Mouse (Mus musculus) hindbrain, postnatal 0 days (tissue): ENCODE measurements at regions not wholly inside any gene's neighbourhood (a gene's known extent, or its start where the extent isn't known, plus 50 kb on each side); places are given as distances from the start of the nearest gene placed in this dataset.
A peak's percentile ranks its signal among the peaks of the same experiment; 100 is the strongest.

Experiments used
- ATAC-seq: fragments of 200-750 bp; cut with Nextera tagmentation; 2 replicates; pipeline ENCODE4 v1.8.0; 2017; ENCODE audit warnings: mild to moderate bottlenecking, moderate TSS enrichment, moderate library complexity
- DNase-seq: peaks from one replicate; pipeline ENCODE4 v3.0.0-alpha.2; 2015; ENCODE audit warnings: low spot score
- H3K27ac ChIP-seq: fragments of 300-500 bp; sonication (generic); 2 replicates; pipeline ENCODE4 v1.5.1; 2014; ENCODE audit warnings: mild to moderate bottlenecking
- H3K27me3 ChIP-seq: fragments of 300-500 bp; sonication (generic); 2 replicates; pipeline ENCODE4 v1.6.1; 2014; ENCODE audit warnings: low read length, mixed read lengths; ENCODE audit not compliant: insufficient read depth
- H3K36me3 ChIP-seq: fragments of 300-500 bp; sonication (generic); 2 replicates; pipeline ENCODE4 v1.6.1; 2014; ENCODE audit warnings: low read length, mixed read lengths; ENCODE audit not compliant: insufficient read depth
- H3K4me1 ChIP-seq: fragments of 300-500 bp; sonication (generic); 2 replicates; pipeline ENCODE4 v1.6.1; 2014; ENCODE audit warnings: antibody characterized with exemption, low read length, mixed read lengths; ENCODE audit not compliant: insufficient read depth
- H3K4me2 ChIP-seq: fragments of 300-500 bp; sonication (generic); 2 replicates; pipeline ENCODE4 v1.6.1; 2014; ENCODE audit warnings: low read depth, mild to moderate bottlenecking, low read length, moderate library complexity, mixed read lengths
- H3K4me3 ChIP-seq: fragments of 300-500 bp; sonication (generic); 2 replicates; pipeline ENCODE4 v1.5.1; 2014; ENCODE audit warnings: low read length
- H3K9ac ChIP-seq: fragments of 300-500 bp; sonication (generic); replicated peaks from 2 replicates; pipeline ENCODE4 v1.6.1; 2014; ENCODE audit warnings: mild to moderate bottlenecking, low read length, moderate library complexity, mixed read lengths
- H3K9me3 ChIP-seq: fragments of 300-500 bp; sonication (generic); 2 replicates; pipeline ENCODE4 v1.6.1; 2016; ENCODE audit warnings: low read length, mixed read lengths
- CTCF ChIP-seq: IDR thresholded peaks from 2 replicates; pipeline ENCODE4 v1.5.1; 2016; ENCODE audit warnings: antibody characterized with exemption, control low read depth, low read depth
- WGBS: fragments of 180-500 bp; shearing (Covaris S2); extraction: QIAGEN DNeasy Blood & Tissue Kit; methylation state at CpG from one replicate; pipeline ENCODE4 v1.1.7; 2014; 5-methylcytosine and 5-hydroxymethylcytosine counted together

GRCm38 (mm10) chr3:149295942-149296341 is 305.6 kb upstream of the Adgrl2 start:
- 35% methylated on average over 5 of the region's 7 CpGs for WGBS
- ATAC-seq: 0 out of 2 replicates have a peak, but pooled peaks have one; percentile 40
- no peaks in the 10 kb centered on the region for H3K27me3 ChIP-seq

GRCm38 (mm10) chr3:149295257-149295831 is 305.0 kb upstream of the Adgrl2 start:
- DNase-seq: no peak
- H3K9me3 ChIP-seq: no peaks in the 10 kb centered on the region
- no peak for TF ChIP-seq CTCF
- 28% methylated on average over 10 of the region's 10 CpGs for WGBS
- ATAC-seq: no peak
- H3K27ac ChIP-seq: no peak overlapping the region
- H3K4me1 ChIP-seq: peaks cover 5% of the 10 kb centered on the region; the same call in 1 of the 2 replicates
- no peak overlapping the region for H3K4me3 ChIP-seq
- H3K36me3 ChIP-seq: no peaks in the 10 kb centered on the region
- no peak overlapping the region for H3K4me2 ChIP-seq
- H3K9ac ChIP-seq: no peak overlapping the region
- H3K27me3 ChIP-seq: no peaks in the 10 kb centered on the region

More at GRCm38 (mm10) chr3:149295942-149296341, 305.6 kb upstream of the Adgrl2 start:
- Histone ChIP-seq H3K4me2 (no peak overlapping the region), H3K4me3 (no peak overlapping the region), H3K27ac (no peak overlapping the region), H3K4me1 (peaks cover 5% of the 10 kb centered on the region; the same call in 1 of the 2 replicates), H3K9me3 (no peaks in the 10 kb centered on the region), H3K9ac (no peak overlapping the region), H3K36me3 (no peaks in the 10 kb centered on the region)
- peak; percentile 54 for DNase-seq
- no peak for TF ChIP-seq CTCF

GRCm38 (mm10) chr3:149294445-149294844 is 304.1 kb upstream of the Adgrl2 start:
- Histone ChIP-seq H3K4me1 (peaks cover 5% of the 10 kb centered on the region; the same call in 1 of the 2 replicates), H3K27me3 (no peaks in the 10 kb centered on the region), H3K9ac (no peak overlapping the region), H3K36me3 (no peaks in the 10 kb centered on the region), H3K9me3 (no peaks in the 10 kb centered on the region), H3K4me2 (no peak overlapping the region), H3K4me3 (no peak overlapping the region), H3K27ac (no peak overlapping the region)
- TF ChIP-seq CTCF: no peak
- ATAC-seq (no peak), DNase-seq (no peak)
- WGBS: 50% methylated on average over 4 of the region's 4 CpGs

- Histone ChIP-seq H3K4me1 (peaks cover 5% of the 10 kb centered on the region; the same call in 1 of the 2 replicates), H3K9ac (no peak overlapping the region), H3K36me3 (no peaks in the 10 kb centered on the region), H3K9me3 (no peaks in the 10 kb centered on the region), H3K27ac (no peak overlapping the region), H3K4me3 (no peak overlapping the region), H3K4me2 (no peak overlapping the region), H3K27me3 (no peaks in the 10 kb centered on the region)
- DNase-seq (no peak), ATAC-seq (no peak)
- 48% methylated on average over 3 of the region's 3 CpGs for WGBS
- TF ChIP-seq CTCF: no peak
These were observed 302.1 kb upstream of the Adgrl2 start for GRCm38 (mm10) chr3:149292459-149292858.

GRCm38 (mm10) chr3:149291473-149291872 is 301.1 kb upstream of the Adgrl2 start:
- ATAC-seq (no peak), DNase-seq (no peak)
- 23% methylated on average over 7 of the region's 7 CpGs for WGBS
- Histone ChIP-seq H3K27me3 (no peaks in the 10 kb centered on the region), H3K36me3 (no peaks in the 10 kb centered on the region), H3K4me1 (peaks cover 5% of the 10 kb centered on the region; the same call in 1 of the 2 replicates), H3K9ac (no peak overlapping the region), H3K27ac (no peak overlapping the region), H3K4me3 (no peak overlapping the region), H3K4me2 (no peak overlapping the region), H3K9me3 (no peaks in the 10 kb centered on the region)
- TF ChIP-seq CTCF: no peak

- no peak for ATAC-seq
- Histone ChIP-seq H3K4me3 (no peak overlapping the region), H3K27me3 (no peaks in the 10 kb centered on the region), H3K9me3 (no peaks in the 10 kb centered on the region), H3K36me3 (no peaks in the 10 kb centered on the region), H3K9ac (no peak overlapping the region), H3K27ac (no peak overlapping the region), H3K4me1 (no peaks in the 10 kb centered on the region), H3K4me2 (no peak overlapping the region)
- 81% methylated on average over 8 of the region's 8 CpGs for WGBS
- no peak for DNase-seq
- no peak for TF ChIP-seq CTCF
These were observed 299.9 kb upstream of the Adgrl2 start for GRCm38 (mm10) chr3:149290228-149290627.

GRCm38 (mm10) chr3:149287080-149287479 is 296.7 kb upstream of the Adgrl2 start:
- Histone ChIP-seq H3K27ac (no peak overlapping the region), H3K27me3 (no peaks in the 10 kb centered on the region), H3K4me2 (no peak overlapping the region), H3K4me1 (no peaks in the 10 kb centered on the region), H3K9ac (no peak overlapping the region), H3K9me3 (no peaks in the 10 kb centered on the region), H3K4me3 (no peak overlapping the region), H3K36me3 (no peaks in the 10 kb centered on the region)
- WGBS: 96% methylated on average over 4 of the region's 4 CpGs
- TF ChIP-seq CTCF: no peak
- DNase-seq (no peak), ATAC-seq (no peak)
